Mouse (Mus musculus) frontal cortex, postnatal 14 days (tissue): ENCODE results near the gene Rab5c.

Source experiments
- DNase-seq, 2 experiments: peaks; one replicate each; pipeline ENCODE4 v3.0.0; 2022; ENCODE audit warnings: low spot score in 2 of 2

The Rab5c gene

GRCm38 (mm10) chr11:100752294-100752693, 14.3 kb upstream of the Rab5c start:
- no peak for DNase-seq

GRCm38 (mm10) chr11:100750127-100750526, 12.1 kb upstream of the Rab5c start:
- no peak for DNase-seq

GRCm38 (mm10) chr11:100749469-100749868, 11.5 kb upstream of the Rab5c start:
- DNase-seq = no peak

- no peak for DNase-seq
These were observed 10.6 kb upstream of the Rab5c start for GRCm38 (mm10) chr11:100748620-100749019.

GRCm38 (mm10) chr11:100747114-100747513, 9.1 kb upstream of the Rab5c start:
- no peak for DNase-seq

GRCm38 (mm10) chr11:100746546-100746945, 8.5 kb upstream of the Rab5c start:
- no peak for DNase-seq

- DNase-seq = no peak
These were observed 7.1 kb upstream of the Rab5c start for GRCm38 (mm10) chr11:100745085-100745484.

GRCm38 (mm10) chr11:100741348-100741747, 3.3 kb upstream of the Rab5c start:
- DNase-seq = no peak

GRCm38 (mm10) chr11:100738749-100739148, 734 bp upstream of the Rab5c start:
- no peak for DNase-seq

- DNase-seq = no peak
These were observed 796 bp downstream of the Rab5c start for GRCm38 (mm10) chr11:100737105-100737733.

- DNase-seq = no peak
These were observed 1.3 kb downstream of the Rab5c start for GRCm38 (mm10) chr11:100736746-100737080.

- no peak for DNase-seq
These were observed 1.9 kb downstream of the Rab5c start for GRCm38 (mm10) chr11:100735954-100736745.

GRCm38 (mm10) chr11:100735134-100735865, 2.7 kb downstream of the Rab5c start:
- DNase-seq = no peak

- DNase-seq = no peak
These were observed 7.4 kb downstream of the Rab5c start for GRCm38 (mm10) chr11:100730477-100731205.

- DNase-seq = no peak
These were observed 8.0 kb downstream of the Rab5c start for GRCm38 (mm10) chr11:100729976-100730375.

GRCm38 (mm10) chr11:100728601-100729000, 9.4 kb downstream of the Rab5c start:
- no peak for DNase-seq

- DNase-seq = no peak
These were observed 10.8 kb downstream of the Rab5c start for GRCm38 (mm10) chr11:100727201-100727600.

- no peak for DNase-seq
These were observed 13.0 kb downstream of the Rab5c start for GRCm38 (mm10) chr11:100724919-100725512.

GRCm38 (mm10) chr11:100722493-100723028, 15.5 kb downstream of the Rab5c start:
- DNase-seq = no peak

GRCm38 (mm10) chr11:100721776-100722492, 16.1 kb downstream of the Rab5c start:
- DNase-seq = no peak

- DNase-seq = no peak
These were observed 16.8 kb downstream of the Rab5c start for GRCm38 (mm10) chr11:100721254-100721653.
